Mouse (Mus musculus): ENCODE results near the gene Iqcf6. TPM values are rescaled to one million over a fixed set of nuclear protein-coding genes. Genes with fewer than 3 reads are reported as not detected.

The Iqcf6 gene
- total RNA-seq, 2 experiments from 2014 or later: not detected

- intact Hi-C loops (cut with DNase I): no loop called here
- DNase-seq (ENCODE audit: low spot score in 2 of 2): peak in 1 of 2 experiments; percentile 63
Measured at GRCm38 (mm10) chr9:106655884-106656720, 29.7 kb downstream of the Iqcf6 start, which contains the start of gene Grm2. TSS of gene Grm2 (minus strand) at chr9:106656082.

DNA sequence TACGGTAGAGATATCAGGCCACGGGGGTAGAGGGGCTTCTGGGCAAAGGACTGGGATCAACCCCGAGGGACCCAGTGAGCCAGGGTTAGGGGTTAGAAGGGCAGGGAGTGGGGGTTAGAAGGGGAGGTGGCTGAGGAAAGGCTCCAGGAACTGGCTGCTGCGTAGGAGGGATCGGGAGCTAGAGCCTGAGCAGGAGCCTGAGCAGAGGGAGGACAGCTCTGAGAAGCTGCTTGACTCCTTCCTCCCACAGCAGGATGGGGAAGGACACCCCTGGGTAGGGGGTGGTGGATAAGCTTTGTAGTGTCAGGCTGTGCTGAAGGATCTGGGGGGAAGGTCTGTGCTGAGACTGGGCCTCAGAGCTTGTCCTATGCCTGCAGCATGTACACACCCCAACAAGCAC, 30.4 kb downstream of the Iqcf6 start:
- intact Hi-C loops (cut with DNase I): no loop called here
- peak in 1 of 2 experiments; percentile 50 for DNase-seq (ENCODE audit: low spot score in 2 of 2)

- intact Hi-C loops (cut with DNase I): no loop called here
- no peak for DNase-seq (ENCODE audit: low spot score in 2 of 2)
Measured at GRCm38 (mm10) chr9:106657592-106657991, 31.2 kb downstream of the Iqcf6 start.

GRCm38 (mm10) chr9:106659441-106659840, 33.1 kb downstream of the Iqcf6 start:
- intact Hi-C loops (cut with DNase I): no loop called here
- DNase-seq (ENCODE audit: low spot score in 2 of 2): no peak

- intact Hi-C loops (cut with DNase I): no loop called here
- no peak for DNase-seq (ENCODE audit: low spot score in 2 of 2)
Measured at GRCm38 (mm10) chr9:106659935-106660334, 33.6 kb downstream of the Iqcf6 start.

- intact Hi-C loops (cut with DNase I): no loop called here
Measured at GRCm38 (mm10) chr9:106663200-106663599, 36.8 kb downstream of the Iqcf6 start.

DNA sequence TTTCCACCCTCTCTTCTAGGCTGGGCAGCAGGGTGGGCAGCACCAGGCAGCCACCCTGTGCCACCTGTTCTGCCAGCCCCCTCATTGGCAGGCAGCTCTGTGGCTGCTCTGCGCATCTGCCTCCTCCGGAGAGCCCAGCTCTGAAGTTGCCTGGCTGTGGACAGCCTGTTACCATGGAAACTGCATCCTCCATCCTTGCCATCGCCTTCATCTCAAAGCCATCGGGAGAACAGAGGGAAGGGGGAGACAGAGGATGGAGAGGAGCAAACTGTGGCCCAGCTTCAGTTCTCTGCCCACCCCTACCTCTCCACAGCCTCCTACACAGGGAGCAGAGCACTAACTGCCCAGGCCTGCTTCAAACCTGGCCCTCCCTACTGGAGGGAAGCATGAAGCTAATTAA, 38.1 kb downstream of the Iqcf6 start:
- intact Hi-C loops (cut with DNase I): no loop called here

More at GRCm38 (mm10) chr9:106663200-106663599, 36.8 kb downstream of the Iqcf6 start:
- DNase-seq (ENCODE audit: low spot score in 2 of 2): no peak

DNA sequence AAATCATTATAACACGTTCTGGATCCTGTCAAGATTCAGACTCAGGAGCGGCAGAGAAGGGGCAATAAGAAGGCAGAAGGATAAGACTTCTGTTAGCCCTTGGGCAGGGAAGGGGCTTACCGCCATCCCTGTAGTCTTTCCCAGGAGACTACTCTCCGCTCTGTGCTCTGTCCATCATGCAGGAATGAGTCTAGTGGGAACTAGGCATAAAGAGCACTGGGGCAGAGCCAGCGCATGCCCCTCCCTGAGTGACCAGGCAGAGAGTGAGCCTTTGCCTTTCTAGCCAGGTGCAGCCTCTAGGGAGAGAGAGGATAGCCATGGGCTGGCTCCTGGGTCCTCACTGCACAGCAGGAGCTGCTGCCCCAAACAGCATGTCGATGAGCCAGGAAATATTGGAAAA, 38.5 kb downstream of the Iqcf6 start:
- DNase-seq (ENCODE audit: low spot score in 2 of 2): no peak
- intact Hi-C loops (cut with DNase I): no loop called here

More for the DNA sequence above, 38.1 kb downstream of the Iqcf6 start:
- DNase-seq (ENCODE audit: low spot score in 2 of 2): peak; percentile 77 to 84

- DNase-seq (ENCODE audit: low spot score in 2 of 2): no peak
- intact Hi-C loops (cut with DNase I): no loop called here
Measured at GRCm38 (mm10) chr9:106673860-106674259, 47.5 kb downstream of the Iqcf6 start.

DNA sequence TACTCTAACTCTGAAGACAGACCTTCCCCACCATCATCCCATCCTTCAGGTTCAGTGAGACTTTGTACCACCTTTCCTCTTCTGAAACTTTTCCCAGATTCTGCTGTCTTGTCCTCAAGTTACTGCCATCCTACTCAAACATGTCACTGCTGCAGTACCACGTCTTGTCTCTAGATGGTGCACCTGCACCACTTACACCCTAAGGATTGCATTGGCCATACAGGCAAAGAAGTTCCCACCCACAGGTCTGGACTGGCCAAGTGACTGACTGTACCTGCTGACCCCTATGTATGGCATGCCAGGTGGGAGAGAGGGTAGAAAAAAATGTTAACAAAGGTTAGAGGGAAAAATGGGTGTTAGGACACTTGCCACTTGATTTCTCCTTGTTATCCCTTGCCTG, 49.1 kb downstream of the Iqcf6 start:
- intact Hi-C loops (cut with DNase I): no loop called here
- peak; percentile 74 to 84 for DNase-seq (ENCODE audit: low spot score in 2 of 2)

DNA sequence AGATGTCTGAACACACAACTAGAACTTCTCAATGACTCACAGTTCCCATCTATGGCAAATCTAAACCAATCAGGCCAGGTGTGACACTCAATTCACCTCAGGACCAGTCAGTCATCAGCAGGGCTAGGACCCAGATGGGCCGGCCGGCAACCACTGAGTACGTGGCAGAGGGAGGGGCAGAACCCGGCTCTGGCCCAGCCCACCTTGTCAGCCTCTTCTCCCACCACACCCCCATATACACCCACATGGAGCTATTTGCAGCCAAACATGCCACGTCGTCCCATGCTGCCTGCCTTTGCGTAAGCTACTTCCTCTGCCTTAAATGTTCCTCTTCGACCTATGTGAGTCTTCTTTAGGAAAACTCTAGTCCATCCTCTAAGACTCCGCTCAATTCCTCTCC, 49.6 kb downstream of the Iqcf6 start:
- peak in 1 of 2 experiments; percentile 65 for DNase-seq (ENCODE audit: low spot score in 2 of 2)

GRCm38 (mm10) chr9:106676571-106676970, 50.2 kb downstream of the Iqcf6 start:
- DNase-seq (ENCODE audit: low spot score in 2 of 2): no peak
- intact Hi-C loops (cut with DNase I): no loop called here

More for the DNA sequence above, 49.6 kb downstream of the Iqcf6 start:
- intact Hi-C loops (cut with DNase I): no loop called here

Other genes with a start within 250 kb of the Iqcf6 start
- 100 to 1,000 TPM; 278 to 331 TPM for gene Rpl29, start 197.1 kb upstream of the Iqcf6 start, total RNA-seq (2021)
- gene Acy1, start 188.3 kb upstream of the Iqcf6 start, total RNA-seq (2021): 10 to 100 TPM; 15.4 to 16.0 TPM
- 10 to 100 TPM in 1 of 2 experiments, 1 to 10 TPM in 1; 8.8 to 11.4 TPM for gene Abhd14b, start 179.1 kb upstream of the Iqcf6 start, total RNA-seq (2021)
- 10 to 100 TPM; 36.8 to 38.3 TPM for gene Abhd14a, start 178.9 kb upstream of the Iqcf6 start, total RNA-seq (2021)
- gene Pcbp4, start 173.3 kb upstream of the Iqcf6 start, total RNA-seq (2021): 100 to 1,000 TPM; 181 to 197 TPM
- 10 to 100 TPM in 1 of 2 experiments, 1 to 10 TPM in 1; 7.8 to 13.7 TPM for gene Gpr62, start 160.6 kb upstream of the Iqcf6 start, total RNA-seq (2021)
- 10 to 100 TPM; 28.4 to 31.2 TPM for gene Rrp9, start 150.6 kb upstream of the Iqcf6 start, total RNA-seq (2021)
- 1 to 10 TPM; 4.0 to 5.2 TPM for gene Parp3, start 149.6 kb upstream of the Iqcf6 start, total RNA-seq (2021)
- gene Iqcf1, start 126.6 kb upstream of the Iqcf6 start, total RNA-seq (2021): not detected
- gene Iqcf5, start 112.0 kb upstream of the Iqcf6 start, total RNA-seq (2021): under 1 TPM in 1 of 2 experiments, not detected in 1; 0.82 TPM
- not detected for gene Iqcf3, start 65.0 kb upstream of the Iqcf6 start, total RNA-seq (2021)
- gene Iqcf4, start 55.6 kb upstream of the Iqcf6 start, total RNA-seq (2021): not detected
- gene Grm2, start 29.5 kb downstream of the Iqcf6 start, total RNA-seq (2021): 10 to 100 TPM; 53.5 to 72.7 TPM
- gene Tex264, start 59.3 kb downstream of the Iqcf6 start, total RNA-seq (2021): 100 to 1,000 TPM; 104 to 109 TPM
- 10 to 100 TPM; 14.7 to 18.0 TPM for gene Rad54l2, start 162.6 kb downstream of the Iqcf6 start, total RNA-seq (2021)
- 10 to 100 TPM; 31.0 to 33.5 TPM for gene Dcaf1, start 195.3 kb downstream of the Iqcf6 start, total RNA-seq (2021)

Data from left cerebral cortex, postnatal 36 days (tissue).